Mouse (Mus musculus): ENCODE measurements around the gene Diaph3. TPM values are rescaled to one million over a fixed set of nuclear protein-coding genes. Genes with fewer than 3 reads are reported as not detected.

The Diaph3 gene
- polyA plus RNA-seq, 1 experiment: 0.43 TPM

- Histone ChIP-seq H3K4me3 (ENCODE audit: extremely low read depth, insufficient read depth, insufficient read length) (no peak overlapping the region), H3K27ac (ENCODE audit: insufficient read depth, low read length) (no peak overlapping the region), H3K36me3 (ENCODE audit: control insufficient read depth, insufficient read depth, low read length) (no peaks in the 10 kb centered on the region), H3K27me3 (ENCODE audit: control insufficient read depth, insufficient read depth, low read length) (no peaks in the 10 kb centered on the region), H3K4me1 (ENCODE audit: control insufficient read depth, insufficient read depth, insufficient read length) (no peaks in the 10 kb centered on the region)
- DNase-seq (ENCODE audit: low read depth in 1 of 2, low spot score in 2 of 2): no peak
- TF ChIP-seq POLR2A (IDR thresholded peaks at IDR 0.05; ENCODE audit: low read depth, low read length): no peak
- TF ChIP-seq CTCF (IDR thresholded peaks at IDR 0.05; ENCODE audit: extremely low read depth, insufficient read depth, insufficient read length, insufficient replicate concordance): no peak
- 86% methylated on average over 3 of the region's 3 CpGs for WGBS
Measured at GRCm38 (mm10) chr14:86867143-86867542, 273.9 kb downstream of the Diaph3 start.

- no peaks in the 10 kb centered on the region for H3K27me3 ChIP-seq (ENCODE audit: control insufficient read depth, insufficient read depth, low read length)
- 87% methylated on average over 3 of the region's 3 CpGs for WGBS
- no peak for DNase-seq (ENCODE audit: low read depth in 1 of 2, low spot score in 2 of 2)
- no peaks in the 10 kb centered on the region for H3K4me1 ChIP-seq (ENCODE audit: control insufficient read depth, insufficient read depth, insufficient read length)
- H3K27ac ChIP-seq (ENCODE audit: insufficient read depth, low read length): no peak overlapping the region
- TF ChIP-seq CTCF (IDR thresholded peaks at IDR 0.05; ENCODE audit: extremely low read depth, insufficient read depth, insufficient read length, insufficient replicate concordance) (no peak), POLR2A (IDR thresholded peaks at IDR 0.05; ENCODE audit: low read depth, low read length) (no peak)
- no peak overlapping the region for H3K4me3 ChIP-seq (ENCODE audit: extremely low read depth, insufficient read depth, insufficient read length)
- no peaks in the 10 kb centered on the region for H3K36me3 ChIP-seq (ENCODE audit: control insufficient read depth, insufficient read depth, low read length)
Measured at GRCm38 (mm10) chr14:86864053-86864452, 277.0 kb downstream of the Diaph3 start.

- no peak overlapping the region for H3K4me3 ChIP-seq (ENCODE audit: extremely low read depth, insufficient read depth, insufficient read length)
- DNase-seq (ENCODE audit: low read depth in 1 of 2, low spot score in 2 of 2): no peak
- H3K36me3 ChIP-seq (ENCODE audit: control insufficient read depth, insufficient read depth, low read length): no peaks in the 10 kb centered on the region
- no peak overlapping the region for H3K27ac ChIP-seq (ENCODE audit: insufficient read depth, low read length)
- H3K27me3 ChIP-seq (ENCODE audit: control insufficient read depth, insufficient read depth, low read length): no peaks in the 10 kb centered on the region
- no peak for TF ChIP-seq CTCF (IDR thresholded peaks at IDR 0.05; ENCODE audit: extremely low read depth, insufficient read depth, insufficient read length, insufficient replicate concordance)
- TF ChIP-seq POLR2A (IDR thresholded peaks at IDR 0.05; ENCODE audit: low read depth, low read length): no peak
- 78% methylated on average over 11 of the region's 11 CpGs for WGBS
- H3K4me1 ChIP-seq (ENCODE audit: control insufficient read depth, insufficient read depth, insufficient read length): no peaks in the 10 kb centered on the region
Measured at GRCm38 (mm10) chr14:86861277-86861946, 279.6 kb downstream of the Diaph3 start.

- Histone ChIP-seq H3K36me3 (ENCODE audit: control insufficient read depth, insufficient read depth, low read length) (no peaks in the 10 kb centered on the region), H3K27ac (ENCODE audit: insufficient read depth, low read length) (no peak overlapping the region), H3K27me3 (ENCODE audit: control insufficient read depth, insufficient read depth, low read length) (no peaks in the 10 kb centered on the region), H3K4me3 (ENCODE audit: extremely low read depth, insufficient read depth, insufficient read length) (no peak overlapping the region), H3K4me1 (ENCODE audit: control insufficient read depth, insufficient read depth, insufficient read length) (no peaks in the 10 kb centered on the region)
- TF ChIP-seq CTCF (IDR thresholded peaks at IDR 0.05; ENCODE audit: extremely low read depth, insufficient read depth, insufficient read length, insufficient replicate concordance): no peak
- no peak for TF ChIP-seq POLR2A (IDR thresholded peaks at IDR 0.05; ENCODE audit: low read depth, low read length)
- 21% methylated on average over 4 of the region's 4 CpGs for WGBS
- DNase-seq (ENCODE audit: low read depth in 1 of 2, low spot score in 2 of 2): no peak
Measured at GRCm38 (mm10) chr14:86847154-86847810, 293.8 kb downstream of the Diaph3 start.

- H3K36me3 ChIP-seq (ENCODE audit: control insufficient read depth, insufficient read depth, low read length): no peaks in the 10 kb centered on the region
- H3K4me1 ChIP-seq (ENCODE audit: control insufficient read depth, insufficient read depth, insufficient read length): no peaks in the 10 kb centered on the region
- DNase-seq (ENCODE audit: low read depth in 1 of 2, low spot score in 2 of 2): no peak
- H3K27ac ChIP-seq (ENCODE audit: insufficient read depth, low read length): no peak overlapping the region
- TF ChIP-seq POLR2A (IDR thresholded peaks at IDR 0.05; ENCODE audit: low read depth, low read length): no peak
- TF ChIP-seq CTCF (IDR thresholded peaks at IDR 0.05; ENCODE audit: extremely low read depth, insufficient read depth, insufficient read length, insufficient replicate concordance): no peak
- no peaks in the 10 kb centered on the region for H3K27me3 ChIP-seq (ENCODE audit: control insufficient read depth, insufficient read depth, low read length)
- no peak overlapping the region for H3K4me3 ChIP-seq (ENCODE audit: extremely low read depth, insufficient read depth, insufficient read length)
- WGBS: 66% methylated on average over 3 of the region's 3 CpGs
Measured at GRCm38 (mm10) chr14:86844075-86844474, 297.0 kb downstream of the Diaph3 start.

GRCm38 (mm10) chr14:86837642-86838041, 303.4 kb downstream of the Diaph3 start:
- no peak for TF ChIP-seq CTCF (IDR thresholded peaks at IDR 0.05; ENCODE audit: extremely low read depth, insufficient read depth, insufficient read length, insufficient replicate concordance)
- H3K36me3 ChIP-seq (ENCODE audit: control insufficient read depth, insufficient read depth, low read length): no peaks in the 10 kb centered on the region
- no peak overlapping the region for H3K27ac ChIP-seq (ENCODE audit: insufficient read depth, low read length)
- H3K27me3 ChIP-seq (ENCODE audit: control insufficient read depth, insufficient read depth, low read length): no peaks in the 10 kb centered on the region
- DNase-seq (ENCODE audit: low read depth in 1 of 2, low spot score in 2 of 2): no peak
- no peak overlapping the region for H3K4me3 ChIP-seq (ENCODE audit: extremely low read depth, insufficient read depth, insufficient read length)
- WGBS: 84% methylated on average over 2 of the region's 2 CpGs
- no peaks in the 10 kb centered on the region for H3K4me1 ChIP-seq (ENCODE audit: control insufficient read depth, insufficient read depth, insufficient read length)

- H3K27me3 ChIP-seq (ENCODE audit: control insufficient read depth, insufficient read depth, low read length): no peaks in the 10 kb centered on the region
- H3K27ac ChIP-seq (ENCODE audit: insufficient read depth, low read length): no peak overlapping the region
- WGBS: 89% methylated on average over 2 of the region's 2 CpGs
- TF ChIP-seq CTCF (IDR thresholded peaks at IDR 0.05; ENCODE audit: extremely low read depth, insufficient read depth, insufficient read length, insufficient replicate concordance) (no peak), POLR2A (IDR thresholded peaks at IDR 0.05; ENCODE audit: low read depth, low read length) (no peak)
- DNase-seq (ENCODE audit: low read depth in 1 of 2, low spot score in 2 of 2): no peak
- no peak overlapping the region for H3K4me3 ChIP-seq (ENCODE audit: extremely low read depth, insufficient read depth, insufficient read length)
- no peaks in the 10 kb centered on the region for H3K36me3 ChIP-seq (ENCODE audit: control insufficient read depth, insufficient read depth, low read length)
- H3K4me1 ChIP-seq (ENCODE audit: control insufficient read depth, insufficient read depth, insufficient read length): no peaks in the 10 kb centered on the region
Measured at GRCm38 (mm10) chr14:86834851-86835250, 306.2 kb downstream of the Diaph3 start.
